Mouse (Mus musculus) forebrain, embryonic 14.5 days (tissue): ENCODE results near the gene Glyatl3. TPM values are rescaled to one million over a fixed set of nuclear protein-coding genes. Genes with fewer than 3 reads are reported as not detected.

Source experiments
- ATAC-seq: fragments of 200-750 bp; cut with Nextera tagmentation; 2 replicates; pipeline ENCODE4 v1.8.0; 2017; ENCODE audit warnings: mild to moderate bottlenecking, moderate library complexity
- DNase-seq: peaks from one replicate; pipeline ENCODE4 v3.0.0-alpha.2; 2015; ENCODE audit warnings: low spot score
- H3K27ac ChIP-seq: fragments of 300-500 bp; sonication (generic); 2 replicates; pipeline ENCODE4 v1.5.1; 2014; ENCODE audit warnings: low read depth, mild to moderate bottlenecking, control low read depth, low read length, moderate library complexity
- H3K27me3 ChIP-seq: fragments of 300-500 bp; sonication (generic); replicated peaks from 2 replicates; pipeline ENCODE4 v1.6.1; 2014; ENCODE audit warnings: low read length, control low read depth, mixed read lengths; ENCODE audit not compliant: control insufficient read depth, insufficient read depth
- H3K36me3 ChIP-seq: fragments of 300-500 bp; sonication (generic); 2 replicates; pipeline ENCODE4 v1.6.1; 2014; ENCODE audit warnings: low read length, control low read depth; ENCODE audit not compliant: control insufficient read depth, insufficient read depth
- H3K4me1 ChIP-seq: fragments of 300-500 bp; sonication (generic); 2 replicates; pipeline ENCODE4 v1.6.1; 2014; ENCODE audit warnings: antibody characterized with exemption, low read length, control low read depth; ENCODE audit not compliant: control insufficient read depth, insufficient read depth
- H3K4me2 ChIP-seq: fragments of 300-500 bp; sonication (generic); 2 replicates; pipeline ENCODE4 v1.6.1; 2014; ENCODE audit warnings: mild to moderate bottlenecking, control low read depth, low read length
- H3K4me3 ChIP-seq: fragments of 300-500 bp; sonication (generic); 2 replicates; pipeline ENCODE4 v1.5.1; 2014; ENCODE audit warnings: low read depth, low read length, control low read depth
- H3K9ac ChIP-seq: fragments of 300-500 bp; sonication (generic); 2 replicates; pipeline ENCODE4 v1.6.1; 2014; ENCODE audit warnings: mild to moderate bottlenecking, low read length, control low read depth, moderate library complexity
- H3K9me3 ChIP-seq: fragments of 300-500 bp; sonication (generic); replicated peaks from 2 replicates; pipeline ENCODE4 v1.6.1; 2016; ENCODE audit warnings: low read length, control low read depth, mixed read lengths; ENCODE audit not compliant: control insufficient read depth
- WGBS: fragments of 180-500 bp; shearing (Covaris S2); extraction: QIAGEN DNeasy Blood & Tissue Kit; methylation state at CpG from one replicate; pipeline ENCODE4 v1.1.7; 2014; 5-methylcytosine and 5-hydroxymethylcytosine counted together
- polyA plus RNA-seq: library from polyadenylated mRNA; unstranded; fragments of >200 nt; fragmentation: Nextera tagmentation; extraction: Ambion mirVana; gene quantifications from 2 replicates; pipeline ENCODE4 v1.2.1, GENCODE M21; 2014

Gene Glyatl3
- polyA plus RNA-seq: not detected in 2 replicates

DNA sequence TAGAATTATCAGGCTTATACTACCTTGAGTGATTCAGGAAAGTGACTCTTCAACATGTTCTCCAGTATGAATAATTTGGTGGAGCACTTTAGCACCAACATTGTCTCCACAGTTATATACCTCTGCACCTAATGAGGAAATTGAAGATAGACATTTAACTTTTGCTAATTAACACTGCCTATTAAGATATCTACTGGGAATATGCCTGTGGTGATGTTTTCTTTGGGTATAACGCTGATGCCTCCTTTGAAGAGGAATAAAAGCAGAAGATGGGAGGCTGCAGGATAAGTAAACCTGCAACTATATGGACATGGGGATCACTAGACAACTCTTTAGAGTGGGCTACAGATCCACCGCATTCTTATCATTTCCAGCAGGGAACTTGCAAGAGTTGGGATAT lies at the start of gene Glyatl3:
Gene Glyatl3 (minus strand): TSS at position 101 of the 400 bp plus-strand sequence.
- ATAC-seq: no peak
- no peak within 1 kb of the TSS for H3K4me2 ChIP-seq

DNA sequence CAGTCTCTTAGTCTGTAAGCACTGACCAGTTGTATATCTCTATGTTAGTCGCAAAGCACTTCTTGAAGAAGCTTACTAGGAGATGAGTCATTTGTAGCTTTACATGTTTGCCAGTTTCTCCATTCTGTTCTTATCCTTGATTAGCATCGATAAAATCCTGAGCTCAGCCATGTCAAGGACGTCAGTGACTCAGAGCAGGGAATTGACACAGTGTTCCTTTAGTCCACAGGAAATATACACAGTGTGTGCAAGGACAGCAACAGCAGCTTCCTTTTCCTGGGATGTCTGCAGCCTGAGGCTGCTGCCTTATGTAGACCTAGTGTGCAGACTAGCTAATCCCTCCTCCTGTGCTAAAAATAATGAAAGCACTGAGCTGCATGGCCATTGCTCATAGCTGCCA lies 34.4 kb upstream of the Glyatl3 start:
- Histone ChIP-seq H3K9ac (no peak overlapping the region), H3K36me3 (peaks cover 30% of the 10 kb centered on the region), H3K27ac (no peak overlapping the region), H3K9me3 (no peaks in the 10 kb centered on the region), H3K4me3 (no peak overlapping the region), H3K4me1 (no peaks in the 10 kb centered on the region), H3K4me2 (no peak overlapping the region), H3K27me3 (no peaks in the 10 kb centered on the region)
- DNase-seq: no peak
- WGBS: 88% methylated on average over 3 of the region's 3 CpGs
- ATAC-seq: no peak

More for the DNA sequence above, at the start of gene Glyatl3:
- DNase-seq: no peak
- Histone ChIP-seq H3K27ac (no peak within 1 kb of the TSS), H3K9ac (no peak within 1 kb of the TSS), H3K4me3 (no peak within 1 kb of the TSS), H3K27me3 (no peaks in the 10 kb centered on the region), H3K36me3 (no peaks in the 10 kb centered on the region), H3K4me1 (no peaks in the 10 kb centered on the region), H3K9me3 (no peaks in the 10 kb centered on the region)
- 91% methylated on average over 2 of the region's 2 CpGs for WGBS

DNA sequence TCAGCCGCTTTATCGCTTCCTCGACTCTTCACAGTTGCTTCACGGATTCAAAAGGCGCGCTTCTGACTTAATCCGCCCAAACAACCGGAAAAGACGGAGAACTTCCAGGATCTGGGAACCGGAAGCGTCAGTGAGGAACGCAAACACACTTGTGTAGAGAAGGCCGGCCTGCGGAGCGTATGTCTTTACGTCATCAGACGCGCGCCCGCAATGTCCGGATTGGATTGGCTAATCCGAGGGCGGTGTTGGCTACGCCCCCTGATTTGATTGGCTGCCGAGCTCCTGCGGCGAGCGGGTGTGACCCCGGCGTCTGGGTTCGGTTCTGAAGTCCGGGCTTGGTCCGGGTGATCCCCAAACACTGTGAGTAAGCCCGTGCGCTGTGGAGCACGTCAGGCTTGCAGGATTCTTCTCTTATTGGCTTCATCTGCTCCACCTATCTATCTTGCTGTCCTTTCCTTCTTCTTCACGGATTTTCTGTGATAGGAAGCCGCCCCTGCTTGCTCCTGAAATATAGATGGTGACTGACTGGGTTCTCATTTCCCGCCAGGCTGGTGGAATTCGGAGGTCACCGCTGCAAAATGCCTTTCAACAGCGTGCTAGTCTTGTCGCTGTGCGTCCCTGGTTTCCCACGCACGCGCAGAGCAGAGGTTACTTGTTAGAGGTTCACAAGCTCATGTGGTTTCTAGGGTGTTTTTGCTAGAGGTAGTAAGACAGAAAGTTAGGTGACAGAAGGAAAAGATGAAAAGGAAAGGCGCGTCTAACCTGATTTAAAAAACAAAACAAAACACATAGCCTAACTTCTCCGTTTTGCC lies 20.5 kb upstream of the Glyatl3 start, which contains the start of the genes Mut and Cenpq:
Gene Mut (plus strand): TSS at position 266 of the 812 bp plus-strand sequence.
Gene Cenpq (minus strand): TSS at position 628 of the 812 bp plus-strand sequence.
- ATAC-seq: peak; percentile 100
- WGBS: under 1% methylated on average over 50 of the region's 50 CpGs
- Histone ChIP-seq H3K4me1 (0 out of 2 replicates have a peak, but pooled peaks cover 3% of the 10 kb centered on the region), H3K27me3 (no peaks in the 10 kb centered on the region), H3K27ac (peak within 1 kb of the TSS; percentile 90), H3K4me3 (peak within 1 kb of the TSS; percentile 67), H3K9me3 (no peaks in the 10 kb centered on the region), H3K9ac (peak within 1 kb of the TSS; percentile 70), H3K4me2 (peak within 1 kb of the TSS; percentile 56), H3K36me3 (peaks cover 13% of the 10 kb centered on the region; the same call in 1 of the 2 replicates)
- DNase-seq: peak; percentile 100

DNA sequence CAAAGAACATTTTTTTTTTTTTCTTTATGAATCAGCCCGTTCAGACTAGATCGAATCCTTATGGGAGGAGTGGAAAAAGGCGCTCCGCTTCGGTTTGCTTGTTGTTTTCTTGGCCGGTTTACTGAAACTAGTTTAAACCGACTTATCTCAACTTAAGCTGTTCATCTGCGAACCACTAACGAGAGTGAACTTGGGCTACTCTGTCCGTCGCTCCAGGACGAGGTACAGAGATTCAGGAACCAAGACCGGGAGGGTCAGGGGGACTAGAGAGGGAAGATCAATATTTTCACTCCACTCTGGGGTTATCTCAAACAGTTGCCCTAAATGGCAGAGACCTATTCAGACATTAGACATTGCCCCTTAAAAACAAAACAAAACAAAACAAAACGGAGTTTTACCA lies 19.8 kb upstream of the Glyatl3 start:
- Histone ChIP-seq H3K4me3 (peak overlapping the region; percentile 67), H3K27ac (no peak overlapping the region), H3K9me3 (no peaks in the 10 kb centered on the region), H3K27me3 (no peaks in the 10 kb centered on the region), H3K36me3 (peaks cover 15% of the 10 kb centered on the region), H3K9ac (peak overlapping the region; percentile 56), H3K4me2 (peak overlapping the region; percentile 56), H3K4me1 (0 out of 2 replicates have a peak, but pooled peaks cover 3% of the 10 kb centered on the region)
- WGBS: under 1% methylated on average over 14 of the region's 14 CpGs
- DNase-seq (no peak), ATAC-seq (peak; percentile 35)

DNA sequence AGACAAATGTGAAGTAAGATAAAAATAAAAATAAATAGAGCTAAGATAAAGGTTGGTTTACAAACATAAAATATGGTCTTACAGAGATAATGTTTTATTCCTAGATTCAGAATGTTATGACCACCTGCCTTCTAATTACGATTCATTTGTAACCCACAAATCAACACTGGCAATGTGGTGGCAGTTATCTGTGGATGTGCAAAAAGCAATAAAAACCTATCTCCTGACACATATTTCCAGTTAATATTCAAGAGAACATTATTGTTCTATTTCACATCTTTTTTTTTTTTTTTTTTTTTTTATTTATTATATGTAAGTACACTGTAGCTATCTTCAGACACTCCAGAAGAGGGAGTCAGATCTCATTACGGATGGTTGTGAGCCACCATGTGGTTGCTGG lies 1.3 kb upstream of the Glyatl3 start:
- H3K4me1 ChIP-seq: no peaks in the 10 kb centered on the region
- no peak for ATAC-seq
- no peak overlapping the region for H3K4me3 ChIP-seq
- WGBS: 91% methylated on average over 1 of the region's 2 CpGs
- H3K36me3 ChIP-seq: no peaks in the 10 kb centered on the region
- no peaks in the 10 kb centered on the region for H3K9me3 ChIP-seq
- H3K27me3 ChIP-seq: no peaks in the 10 kb centered on the region
- DNase-seq: no peak
- H3K9ac ChIP-seq: no peak overlapping the region
- no peak overlapping the region for H3K27ac ChIP-seq
- H3K4me2 ChIP-seq: no peak overlapping the region

DNA sequence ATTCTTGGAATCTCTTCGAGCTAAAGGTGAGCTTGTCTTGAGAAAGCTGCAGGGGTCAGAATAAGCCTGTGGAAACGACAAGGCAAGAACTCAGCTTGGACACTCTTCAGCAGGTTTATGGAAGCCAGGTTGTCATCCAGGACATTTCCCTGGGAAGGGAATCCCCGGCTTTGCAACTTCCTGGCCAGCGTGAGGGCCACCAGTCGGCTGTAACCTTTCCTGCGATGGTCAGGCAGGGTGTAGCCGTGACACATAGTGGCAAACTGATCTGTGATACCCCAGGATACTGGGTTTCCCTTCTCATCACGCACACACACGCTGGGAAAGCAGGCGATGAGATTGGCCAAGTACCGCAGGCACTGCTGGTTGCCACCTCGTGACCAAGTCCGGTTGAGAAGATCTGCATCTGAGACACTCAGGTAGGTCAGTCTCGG lies 9.4 kb downstream of the Glyatl3 start:
- no peaks in the 10 kb centered on the region for H3K9me3 ChIP-seq
- no peak overlapping the region for H3K9ac ChIP-seq
- no peak overlapping the region for H3K4me3 ChIP-seq

DNA sequence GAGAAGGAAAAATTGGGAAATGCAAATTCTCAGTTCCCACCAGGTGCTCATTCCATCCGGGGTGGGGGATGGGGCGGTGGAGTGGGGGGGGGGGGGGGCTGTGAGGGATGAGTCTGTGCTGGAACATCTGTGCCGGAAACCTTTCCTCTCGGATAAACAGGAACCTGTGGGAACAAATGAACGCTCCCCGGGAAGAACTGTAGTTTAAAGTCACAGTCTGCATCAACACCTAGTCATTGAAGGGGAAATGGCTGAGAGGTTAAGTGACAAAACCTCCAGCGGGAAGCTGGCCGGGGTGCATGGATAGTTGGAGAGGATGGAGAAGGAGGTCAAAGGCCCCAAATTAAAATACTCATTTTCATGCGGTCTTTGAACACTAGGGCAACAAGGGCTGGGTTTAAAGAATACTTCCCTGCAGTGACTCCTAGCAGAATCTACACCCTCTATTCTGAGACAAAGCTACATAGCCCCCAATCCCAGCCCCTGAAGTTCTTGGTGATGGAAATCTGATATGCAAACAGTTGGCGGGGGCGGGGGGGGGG lies 10.0 kb downstream of the Glyatl3 start:
- H3K36me3 ChIP-seq: no peaks in the 10 kb centered on the region
- DNase-seq (no peak), ATAC-seq (no peak)
- 8% methylated on average over 11 of the region's 11 CpGs for WGBS
- H3K9me3 ChIP-seq: no peaks in the 10 kb centered on the region
- no peak overlapping the region for H3K4me3 ChIP-seq
- H3K27me3 ChIP-seq: no peaks in the 10 kb centered on the region
- no peak overlapping the region for H3K27ac ChIP-seq
- H3K9ac ChIP-seq: no peak overlapping the region
- H3K4me2 ChIP-seq: peak overlapping the region; percentile 30; the same call in 1 of the 2 replicates
- no peaks in the 10 kb centered on the region for H3K4me1 ChIP-seq

More for the DNA sequence above, 9.4 kb downstream of the Glyatl3 start:
- peak overlapping the region; percentile 30; the same call in 1 of the 2 replicates for H3K4me2 ChIP-seq
- H3K27ac ChIP-seq: no peak overlapping the region
- H3K4me1 ChIP-seq: no peaks in the 10 kb centered on the region
- 18% methylated on average over 13 of the region's 14 CpGs for WGBS
- ATAC-seq: no peak
- no peak for DNase-seq
- no peaks in the 10 kb centered on the region for H3K27me3 ChIP-seq
- no peaks in the 10 kb centered on the region for H3K36me3 ChIP-seq

DNA sequence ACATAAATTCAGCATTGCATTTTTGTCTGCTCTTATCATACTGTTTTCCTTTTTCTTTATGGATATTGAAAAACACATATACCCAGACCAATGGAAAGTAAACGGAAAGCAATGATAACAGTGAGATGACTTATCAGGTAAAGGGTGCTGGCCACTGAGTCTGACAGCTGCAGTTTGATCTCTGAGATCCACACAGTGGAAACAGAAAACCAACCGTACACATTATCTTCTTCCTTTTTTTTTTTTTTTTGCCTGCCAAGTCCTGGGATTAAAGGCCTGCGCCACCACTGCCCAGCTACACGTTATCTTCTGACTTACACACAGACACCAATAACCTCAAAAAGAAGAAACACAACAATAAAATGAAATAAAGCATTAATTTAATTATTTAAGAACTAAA lies 10.8 kb downstream of the Glyatl3 start:
- H3K9ac ChIP-seq: no peak overlapping the region
- no peaks in the 10 kb centered on the region for H3K36me3 ChIP-seq
- no peaks in the 10 kb centered on the region for H3K4me1 ChIP-seq
- no peak overlapping the region for H3K4me2 ChIP-seq
- WGBS: 80% methylated on average over 4 of the region's 4 CpGs
- no peaks in the 10 kb centered on the region for H3K27me3 ChIP-seq
- no peak for DNase-seq
- no peak overlapping the region for H3K4me3 ChIP-seq
- no peak for ATAC-seq
- H3K9me3 ChIP-seq: no peaks in the 10 kb centered on the region
- H3K27ac ChIP-seq: no peak overlapping the region
